Mouse (Mus musculus) thymus, adult 2 months (tissue): ENCODE data around the gene Chgb. TPM values are rescaled to one million over a fixed set of nuclear protein-coding genes. Genes with fewer than 3 reads are reported as not detected.

Experiments used
- DNase-seq: peaks from one replicate; pipeline ENCODE4 v3.0.0; 2021
- H3K27ac ChIP-seq: fragments of 200-500 bp; 2 replicates; pipeline ENCODE4 v1.5.1; 2012; ENCODE audit warnings: low read length, control low read depth; ENCODE audit not compliant: control insufficient read depth, insufficient read depth
- H3K27me3 ChIP-seq: fragments of 200-500 bp; 2 replicates; pipeline ENCODE4 v1.6.1; 2012; ENCODE audit warnings: mild to moderate bottlenecking, low read length, moderate library complexity, mixed read lengths; ENCODE audit not compliant: control insufficient read depth, insufficient read depth
- H3K36me3 ChIP-seq: fragments of 200-500 bp; 2 replicates; pipeline ENCODE4 v1.6.1; 2012; ENCODE audit warnings: mild to moderate bottlenecking, low read length, moderate library complexity; ENCODE audit not compliant: control insufficient read depth, insufficient read depth
- H3K4me1 ChIP-seq: fragments of 200-500 bp; replicated peaks from 2 replicates; pipeline ENCODE4 v1.6.1; 2012; ENCODE audit warnings: low read length; ENCODE audit not compliant: control insufficient read depth, insufficient read depth
- H3K4me3 ChIP-seq: fragments of 200-500 bp; 2 replicates; pipeline ENCODE4 v1.5.1; 2012; ENCODE audit warnings: mild to moderate bottlenecking, low read length, control low read depth, moderate library complexity; ENCODE audit not compliant: control insufficient read depth, insufficient read depth
- CTCF ChIP-seq: fragments of 200-500 bp; IDR thresholded peaks from 2 replicates; pipeline ENCODE4 v1.5.1; 2012; ENCODE audit warnings: mild to moderate bottlenecking, control low read depth, low read length, moderate library complexity, borderline replicate concordance; ENCODE audit not compliant: control insufficient read depth, poor library complexity, insufficient read depth; ENCODE audit errors: extremely low read depth
- POLR2A ChIP-seq: fragments of 200-500 bp; IDR thresholded peaks from 2 replicates; pipeline ENCODE4 v1.6.1; 2012; ENCODE audit warnings: mild to moderate bottlenecking, low read length, control low read depth, moderate library complexity; ENCODE audit not compliant: control insufficient read depth, poor library complexity, insufficient read depth; ENCODE audit errors: extremely low read depth
- WGBS: fragments of 180-500 bp; shearing (Covaris S2); methylation state at CpG from one replicate; pipeline ENCODE4 v1.1.7; 2018; 5-methylcytosine and 5-hydroxymethylcytosine counted together
- polyA plus RNA-seq: library from polyadenylated mRNA; depleted of rRNA; stranded (reverse); fragments of >200 nt; gene quantifications from 2 replicates; pipeline ENCODE4 v1.2.3, GENCODE M21; 2012; rRNA removed

Gene Chgb
- polyA plus RNA-seq, 1 experiment = 0.08 TPM

DNA sequence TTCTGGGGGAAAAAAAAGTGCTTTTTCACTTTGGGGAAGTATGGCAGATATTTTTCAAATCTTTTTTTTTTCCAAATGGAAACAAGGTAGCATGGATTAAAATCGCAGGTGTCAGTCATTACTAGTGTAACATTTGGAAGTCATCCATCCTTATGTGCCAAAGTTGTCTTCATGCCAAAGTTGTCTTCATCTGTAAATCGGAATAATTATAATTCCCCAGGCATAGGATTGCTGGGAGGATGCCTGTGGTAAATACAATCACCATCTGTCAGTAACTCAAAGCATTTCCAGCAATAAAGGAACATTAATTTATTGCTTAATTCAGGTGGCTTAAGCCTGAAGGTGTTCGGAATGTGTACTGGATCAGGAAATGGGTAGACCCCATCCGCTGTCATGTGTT, 60.0 kb downstream of the Chgb start:
- WGBS = 99% methylated on average over 4 of the region's 4 CpGs
- Histone ChIP-seq H3K4me1 (no peaks in the 10 kb centered on the region), H3K4me3 (no peak overlapping the region), H3K36me3 (no peaks in the 10 kb centered on the region), H3K27ac (no peak overlapping the region), H3K27me3 (no peaks in the 10 kb centered on the region)
- no peak for TF ChIP-seq POLR2A
- no peak for TF ChIP-seq CTCF
- no peak for DNase-seq

Other genes starting within 250 kb of the Chgb start
- gene Gpcpd1, start 193.5 kb upstream of the Chgb start, polyA plus RNA-seq = 11.0 and 13.9 TPM in 2 replicates
- 13.1 and 20.8 TPM in 2 replicates for gene Shld1, start 94.3 kb upstream of the Chgb start, polyA plus RNA-seq
- gene Trmt6, start 34.8 kb downstream of the Chgb start, polyA plus RNA-seq = 4.5 TPM in 2 replicates
- gene Mcm8, start 34.9 kb downstream of the Chgb start, polyA plus RNA-seq = 3.0 and 3.6 TPM in 2 replicates
- 29.3 and 44.0 TPM in 2 replicates for gene Crls1, start 65.4 kb downstream of the Chgb start, polyA plus RNA-seq
- gene Lrrn4, start 99.6 kb downstream of the Chgb start, polyA plus RNA-seq = 7.4 and 12.7 TPM in 2 replicates
- 4.0 and 4.2 TPM in 2 replicates for gene Fermt1, start 164.6 kb downstream of the Chgb start, polyA plus RNA-seq